Mouse (Mus musculus): ENCODE measurements at regions not wholly inside any gene's neighbourhood (a gene's known extent, or its start where the extent isn't known, plus 50 kb on each side); places are given as distances from the start of the nearest gene placed in this dataset.

DNA sequence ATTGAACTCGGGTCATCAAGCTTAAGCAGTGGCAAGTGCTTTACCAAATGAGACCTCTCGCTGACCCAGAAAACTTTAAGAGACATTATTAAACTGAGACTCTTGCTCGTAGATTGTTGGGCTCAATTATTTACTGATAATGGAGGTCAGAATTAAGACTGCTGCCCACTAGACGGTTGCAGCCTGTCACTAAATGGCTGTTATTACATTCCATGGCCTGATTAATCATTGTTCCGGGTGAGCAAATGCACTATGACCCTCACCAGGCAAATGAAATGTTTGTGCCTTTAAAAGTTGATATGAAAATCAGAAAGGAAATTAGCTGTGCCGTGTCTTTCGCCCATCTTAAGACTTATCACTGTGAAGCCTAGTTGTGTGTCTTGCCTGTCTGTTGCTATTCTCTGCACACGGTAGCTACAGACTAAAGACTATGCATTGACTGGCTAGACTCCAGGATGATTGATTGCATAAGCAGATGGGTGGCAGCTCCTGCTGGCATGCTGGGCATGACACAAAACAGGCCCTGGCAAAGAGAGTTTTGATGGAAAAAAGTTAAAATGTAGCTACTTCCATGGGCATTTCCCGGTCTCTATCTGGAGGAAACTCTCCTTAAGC, 67.6 kb upstream of the Apob start:
- TF ChIP-seq CTCF (IDR thresholded peaks at IDR 0.05; ENCODE audit: insufficient read depth, low read length) (no peak), POLR2A (IDR thresholded peaks at IDR 0.05; ENCODE audit: borderline replicate concordance, extremely low read depth, low read depth, low read length) (no peak)
